Mouse (Mus musculus) spleen, adult 2 months (tissue): ENCODE data around the gene Ntm.

Experiments
- CTCF ChIP-seq: fragments of 200-500 bp; IDR thresholded peaks from 2 replicates; pipeline ENCODE4 v1.5.1; 2011; ENCODE audit warnings: mild to moderate bottlenecking, inconsistent platforms; ENCODE audit not compliant: insufficient read depth, insufficient read length, insufficient replicate concordance; ENCODE audit errors: extremely low read depth
- POLR2A ChIP-seq: fragments of 200-500 bp; IDR thresholded peaks from 2 replicates; pipeline ENCODE4 v1.6.1; 2011; ENCODE audit warnings: low read depth, low read length, inconsistent platforms

- TF ChIP-seq POLR2A (no peak), CTCF (no peak)
These were observed 700.1 kb downstream of the Ntm start for GRCm38 (mm10) chr9:29262836-29263235.
